Mouse (Mus musculus): ENCODE measurements around the gene Syt11.

GRCm38 (mm10) chr3:88746871-88747231 is 28.1 kb downstream of the Syt11 start:
- TF ChIP-seq CTCF (IDR thresholded peaks at IDR 0.05; ENCODE audit: control insufficient read depth, insufficient read depth, insufficient replicate concordance, low read depth, low read length): no peak
- no peak for TF ChIP-seq POLR2A (IDR thresholded peaks at IDR 0.05; ENCODE audit: control insufficient read depth, low read depth, low read length)

Measured in testis, adult 2 months (tissue).